Mouse (Mus musculus) adipose tissue, adult 10 weeks (tissue): ENCODE results near the gene Gjb6. TPM values are rescaled to one million over a fixed set of nuclear protein-coding genes. Genes with fewer than 3 reads are reported as not detected.

ENCODE experiments used
- polyA plus RNA-seq: library from polyadenylated mRNA; stranded (reverse); fragments of 350-450 nt; fragmentation: Illumina TruSeq; extraction: RNeasy Lipid Tissue Mini Kit (QIAGEN cat#74804); gene quantifications from one replicate; pipeline ENCODE4 v1.2.3, GENCODE M21; 2014; ENCODE audit warnings: low read depth, low replicate concordance

Gene Gjb6
- polyA plus RNA-seq: 5.2 TPM

GRCm38 (mm10) chr14:57133161-57133661, at the start of gene Gjb6:
Gene Gjb6, minus strand, starts transcription at chr14:57133611.

GRCm38 (mm10) chr14:57115823-57116544, 17.4 kb downstream of the Gjb6 start, which contains the start of gene Gm4491:
Gene Gm4491, minus strand, starts transcription at chr14:57115883.

GRCm38 (mm10) chr14:57104106-57105023, 29.0 kb downstream of the Gjb6 start, which contains the start of gene Gjb2:
Gene Gjb2, minus strand, starts transcription at chr14:57104702.

Other genes starting within 250 kb of the Gjb6 start
- 34.0 TPM for gene Zmym2, start 247.0 kb downstream of the Gjb6 start, polyA plus RNA-seq
- not detected for gene Gja3, start 75.5 kb downstream of the Gjb6 start, polyA plus RNA-seq
- 3.1 TPM for gene Gjb2, start 28.9 kb downstream of the Gjb6 start, polyA plus RNA-seq
- not detected for gene Gm4491, start 17.7 kb downstream of the Gjb6 start, polyA plus RNA-seq